Mouse (Mus musculus): Measurements from ENCODE around the gene Hspd1. TPM values are rescaled to one million over a fixed set of nuclear protein-coding genes. Genes with fewer than 3 reads are reported as not detected.

The Hspd1 gene
- polyA plus RNA-seq (2015; fragmentation: Nextera tagmentation; extraction: Ambion mirVana): 80.8 and 95.7 TPM in 2 replicates

GRCm38 (mm10) chr1:55087932-55088610 is at the start of gene Hspd1, which contains the start of gene Hspe1:
Gene Hspd1 (minus strand): TSS chr1:55088243.
Gene Hspe1 (plus strand): TSS chr1:55088132.
- Histone ChIP-seq H3K36me3 (ENCODE audit: insufficient read depth, low read length) (no peaks in the 10 kb centered on the region), H3K4me1 (ENCODE audit: insufficient read depth, low read depth, low read length) (no peaks in the 10 kb centered on the region; the same call in 1 of the 2 replicates), H3K27ac (ENCODE audit: low read length) (peak within 1 kb of the TSS; percentile 92), H3K4me3 (ENCODE audit: low read depth, low read length) (peak within 1 kb of the TSS; percentile 68), H3K9ac (replicated peaks; ENCODE audit: low read depth) (peak within 1 kb of the TSS; percentile 76), H3K9me3 (ENCODE audit: low read length) (no peaks in the 10 kb centered on the region), H3K4me2 (replicated peaks; ENCODE audit: low read depth, low read length) (peak within 1 kb of the TSS; percentile 94), H3K27me3 (replicated peaks; ENCODE audit: insufficient read depth, low read length) (no peaks in the 10 kb centered on the region)
- TF ChIP-seq CTCF (IDR thresholded peaks at IDR 0.05) (0 out of 2 replicates have a peak, but pooled peaks have one; percentile 10), EP300 (IDR thresholded peaks at IDR 0.05) (peak; percentile 61; the same call in 1 of the 2 replicates)
- DNase-seq (ENCODE audit: low spot score) (peak; percentile 99), ATAC-seq (peak; percentile 95)
- under 1% methylated on average over 68 of the region's 76 CpGs for WGBS

- Histone ChIP-seq H3K4me3 (ENCODE audit: low read depth, low read length) (no peak overlapping the region), H3K4me2 (replicated peaks; ENCODE audit: low read depth, low read length) (no peak overlapping the region), H3K4me1 (ENCODE audit: insufficient read depth, low read depth, low read length) (peaks cover 11% of the 10 kb centered on the region; the same call in 1 of the 2 replicates), H3K9me3 (ENCODE audit: low read length) (no peaks in the 10 kb centered on the region), H3K27ac (ENCODE audit: low read length) (no peak overlapping the region), H3K27me3 (replicated peaks; ENCODE audit: insufficient read depth, low read length) (no peaks in the 10 kb centered on the region), H3K36me3 (ENCODE audit: insufficient read depth, low read length) (0 out of 2 replicates have a peak, but pooled peaks cover 9% of the 10 kb centered on the region), H3K9ac (replicated peaks; ENCODE audit: low read depth) (no peak overlapping the region)
- TF ChIP-seq EP300 (IDR thresholded peaks at IDR 0.05) (no peak), CTCF (IDR thresholded peaks at IDR 0.05) (peak; percentile 7; the same call in 1 of the 2 replicates)
- 94% methylated on average over 1 of the region's 1 CpGs for WGBS
- ATAC-seq (no peak), DNase-seq (ENCODE audit: low spot score) (no peak)
Measured at GRCm38 (mm10) chr1:55135846-55136245, 47.8 kb upstream of the Hspd1 start.

GRCm38 (mm10) chr1:55134301-55134700 is 46.3 kb upstream of the Hspd1 start:
- Histone ChIP-seq H3K27me3 (replicated peaks; ENCODE audit: insufficient read depth, low read length) (no peaks in the 10 kb centered on the region), H3K4me1 (ENCODE audit: insufficient read depth, low read depth, low read length) (peaks cover 11% of the 10 kb centered on the region; the same call in 1 of the 2 replicates), H3K36me3 (ENCODE audit: insufficient read depth, low read length) (0 out of 2 replicates have a peak, but pooled peaks cover 4% of the 10 kb centered on the region), H3K4me2 (replicated peaks; ENCODE audit: low read depth, low read length) (no peak overlapping the region), H3K4me3 (ENCODE audit: low read depth, low read length) (no peak overlapping the region), H3K27ac (ENCODE audit: low read length) (no peak overlapping the region), H3K9me3 (ENCODE audit: low read length) (no peaks in the 10 kb centered on the region), H3K9ac (replicated peaks; ENCODE audit: low read depth) (no peak overlapping the region)
- TF ChIP-seq EP300 (IDR thresholded peaks at IDR 0.05) (no peak), CTCF (IDR thresholded peaks at IDR 0.05) (no peak)
- DNase-seq (ENCODE audit: low spot score): no peak
- no peak for ATAC-seq
- WGBS: 97% methylated on average over 3 of the region's 3 CpGs

- H3K9me3 ChIP-seq (ENCODE audit: low read length): no peaks in the 10 kb centered on the region
- H3K4me1 ChIP-seq (ENCODE audit: insufficient read depth, low read depth, low read length): peaks cover 11% of the 10 kb centered on the region; the same call in 1 of the 2 replicates
- ATAC-seq (no peak), DNase-seq (ENCODE audit: low spot score) (no peak)
- H3K4me2 ChIP-seq (replicated peaks; ENCODE audit: low read depth, low read length): no peak overlapping the region
- H3K27ac ChIP-seq (ENCODE audit: low read length): no peak overlapping the region
- H3K4me3 ChIP-seq (ENCODE audit: low read depth, low read length): no peak overlapping the region
- WGBS: 46% methylated on average over 2 of the region's 2 CpGs
- TF ChIP-seq EP300 (IDR thresholded peaks at IDR 0.05) (no peak), CTCF (IDR thresholded peaks at IDR 0.05) (no peak)
- H3K27me3 ChIP-seq (replicated peaks; ENCODE audit: insufficient read depth, low read length): no peaks in the 10 kb centered on the region
- H3K36me3 ChIP-seq (ENCODE audit: insufficient read depth, low read length): 0 out of 2 replicates have a peak, but pooled peaks cover 4% of the 10 kb centered on the region
- no peak overlapping the region for H3K9ac ChIP-seq (replicated peaks; ENCODE audit: low read depth)
Measured at GRCm38 (mm10) chr1:55133173-55133572, 45.1 kb upstream of the Hspd1 start.

- ATAC-seq (no peak), DNase-seq (ENCODE audit: low spot score) (no peak)
- H3K4me2 ChIP-seq (replicated peaks; ENCODE audit: low read depth, low read length): peak overlapping the region; percentile 55
Measured at GRCm38 (mm10) chr1:55132308-55132707, 44.3 kb upstream of the Hspd1 start.

GRCm38 (mm10) chr1:55131424-55132014 is 43.5 kb upstream of the Hspd1 start:
- DNase-seq (ENCODE audit: low spot score): peak; percentile 82

More at GRCm38 (mm10) chr1:55132308-55132707, 44.3 kb upstream of the Hspd1 start:
- Histone ChIP-seq H3K9me3 (ENCODE audit: low read length) (no peaks in the 10 kb centered on the region), H3K4me1 (ENCODE audit: insufficient read depth, low read depth, low read length) (peaks cover 11% of the 10 kb centered on the region; the same call in 1 of the 2 replicates), H3K27ac (ENCODE audit: low read length) (0 out of 2 replicates have a peak overlapping the region, but pooled peaks have one; percentile 99), H3K27me3 (replicated peaks; ENCODE audit: insufficient read depth, low read length) (no peaks in the 10 kb centered on the region), H3K9ac (replicated peaks; ENCODE audit: low read depth) (no peak overlapping the region; the same call in 1 of the 2 replicates), H3K4me3 (ENCODE audit: low read depth, low read length) (peak overlapping the region; percentile 97), H3K36me3 (ENCODE audit: insufficient read depth, low read length) (0 out of 2 replicates have a peak, but pooled peaks cover 4% of the 10 kb centered on the region)
- TF ChIP-seq CTCF (IDR thresholded peaks at IDR 0.05) (no peak), EP300 (IDR thresholded peaks at IDR 0.05) (no peak)
- WGBS: 49% methylated on average over 4 of the region's 4 CpGs

More at GRCm38 (mm10) chr1:55131424-55132014, 43.5 kb upstream of the Hspd1 start:
- Histone ChIP-seq H3K4me3 (ENCODE audit: low read depth, low read length) (peak overlapping the region; percentile 97), H3K9ac (replicated peaks; ENCODE audit: low read depth) (peak overlapping the region; percentile 98), H3K27me3 (replicated peaks; ENCODE audit: insufficient read depth, low read length) (no peaks in the 10 kb centered on the region), H3K27ac (ENCODE audit: low read length) (peak overlapping the region; percentile 99), H3K4me2 (replicated peaks; ENCODE audit: low read depth, low read length) (peak overlapping the region; percentile 55), H3K4me1 (ENCODE audit: insufficient read depth, low read depth, low read length) (peaks cover 11% of the 10 kb centered on the region; the same call in 1 of the 2 replicates), H3K36me3 (ENCODE audit: insufficient read depth, low read length) (0 out of 2 replicates have a peak, but pooled peaks cover 4% of the 10 kb centered on the region), H3K9me3 (ENCODE audit: low read length) (no peaks in the 10 kb centered on the region)
- WGBS: 1% methylated on average over 25 of the region's 47 CpGs
- peak; percentile 85 for ATAC-seq
- TF ChIP-seq CTCF (IDR thresholded peaks at IDR 0.05) (no peak), EP300 (IDR thresholded peaks at IDR 0.05) (no peak)
